Mouse (Mus musculus) liver, adult 2 months (tissue): Measurements from ENCODE around the gene Rnf223.

ENCODE experiments used
- CTCF ChIP-seq: fragments of 200-500 bp; IDR thresholded peaks from 2 replicates; pipeline ENCODE4 v1.5.1; 2011; ENCODE audit warnings: low read depth, low read length, control low read depth
- POLR2A ChIP-seq: fragments of 200-500 bp; IDR thresholded peaks from 2 replicates; pipeline ENCODE4 v1.6.1; 2011; ENCODE audit warnings: low read length, control low read depth; ENCODE audit not compliant: insufficient read depth; ENCODE audit errors: extremely low read depth

- TF ChIP-seq CTCF (no peak), POLR2A (no peak)
Observed at GRCm38 (mm10) chr4:156097770-156098366, 32.4 kb upstream of the Rnf223 start.
